Mouse (Mus musculus): Measurements from ENCODE around the gene Nrf1.

Nrf1 gene

GRCm38 (mm10) chr6:30081339-30081738, 33.6 kb downstream of the Nrf1 start:
- peak; percentile 17 for DNase-seq

DNA sequence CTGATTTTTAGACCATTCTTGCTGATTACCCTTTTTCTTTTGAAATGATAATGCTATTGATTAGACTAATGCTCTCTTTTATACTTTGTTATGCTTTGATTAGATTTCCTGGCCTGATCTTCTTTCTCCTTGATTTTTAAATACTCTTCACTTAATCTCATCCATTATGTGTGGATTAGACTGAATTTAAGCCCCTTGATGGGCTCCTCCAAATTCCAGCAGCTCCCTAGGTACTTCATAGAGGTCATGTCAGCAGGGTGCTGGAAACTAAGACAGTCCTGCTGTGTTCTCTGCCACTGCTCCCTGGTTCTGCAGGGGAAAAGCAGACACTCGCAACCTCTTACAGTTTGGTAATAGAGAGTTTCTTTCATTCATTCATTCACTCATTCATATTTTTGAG, 35.5 kb downstream of the Nrf1 start:
- DNase-seq, result no peak

DNA sequence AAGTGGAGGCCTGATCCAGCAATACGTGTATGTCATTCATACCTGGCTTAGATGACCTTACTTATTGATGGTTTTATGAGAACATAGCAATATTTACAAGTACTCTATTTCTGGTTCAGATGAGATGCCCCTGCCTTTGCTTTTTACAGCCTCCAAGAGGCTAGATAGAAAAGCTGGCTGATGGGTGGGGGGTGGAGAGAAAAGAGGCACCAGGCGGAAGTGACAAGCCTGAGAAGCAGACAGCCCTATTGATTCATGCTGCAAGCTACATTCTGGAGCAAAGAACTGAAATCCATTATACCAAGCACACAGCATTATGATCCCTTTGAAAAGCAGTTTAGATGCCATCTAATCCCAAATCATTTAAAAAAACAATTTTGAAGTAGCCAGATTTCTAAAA, 37.6 kb downstream of the Nrf1 start:
- peak; percentile 16 for DNase-seq

- no peak for DNase-seq
These were observed 43.4 kb downstream of the Nrf1 start for GRCm38 (mm10) chr6:30091221-30091620.

- DNase-seq, result no peak
These were observed 45.0 kb downstream of the Nrf1 start for GRCm38 (mm10) chr6:30092816-30093215.

DNA sequence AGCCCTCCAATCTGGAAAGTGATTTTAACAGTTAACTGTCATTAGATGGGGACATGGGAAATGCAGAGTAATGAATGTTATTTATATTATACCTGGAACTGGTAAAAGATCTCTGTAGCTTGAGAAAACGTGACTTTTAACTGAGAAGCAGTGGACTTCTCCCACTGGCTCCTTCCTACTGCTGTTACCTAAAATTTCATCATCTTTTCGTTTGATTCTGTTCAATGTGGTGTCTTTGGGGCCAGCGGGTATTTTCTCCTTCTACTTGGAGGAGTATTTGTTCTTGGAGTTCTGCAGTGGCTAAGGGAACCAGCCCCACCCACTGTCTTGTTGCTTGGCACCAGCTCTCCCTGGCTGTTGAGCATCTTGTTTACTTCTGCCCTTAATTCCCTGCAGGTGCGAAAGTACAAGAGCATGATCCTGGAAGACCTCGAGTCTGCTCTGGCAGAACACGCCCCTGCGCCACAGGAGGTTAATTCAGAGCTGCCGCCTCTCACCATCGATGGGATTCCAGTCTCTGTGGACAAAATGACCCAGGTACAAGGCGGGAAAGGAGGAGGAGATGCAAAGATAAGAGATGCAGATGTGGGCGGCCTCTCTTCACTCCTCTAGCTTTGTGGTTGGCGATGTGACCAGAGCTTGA, 54.1 kb downstream of the Nrf1 start:
- no peak for DNase-seq

DNA sequence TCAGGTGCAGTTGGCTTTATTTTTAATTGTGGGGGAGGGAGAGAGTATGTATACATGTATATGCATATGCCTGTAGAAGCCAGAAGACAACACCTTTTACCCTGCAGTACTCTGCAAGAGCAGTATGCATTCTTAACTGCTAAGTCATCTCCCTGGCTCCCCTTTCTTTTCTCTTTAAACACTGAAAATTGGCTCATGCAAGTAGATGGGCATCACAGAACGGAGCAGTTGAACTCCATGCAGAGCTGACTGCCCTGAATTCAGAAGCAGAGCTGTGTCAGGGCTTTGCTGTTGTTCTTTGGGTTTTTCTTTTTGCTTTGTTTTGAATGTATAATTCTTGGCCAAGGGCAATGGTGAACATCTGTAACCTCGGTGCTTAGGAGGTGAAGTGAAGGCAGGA, 58.3 kb downstream of the Nrf1 start:
- no peak for DNase-seq

DNA sequence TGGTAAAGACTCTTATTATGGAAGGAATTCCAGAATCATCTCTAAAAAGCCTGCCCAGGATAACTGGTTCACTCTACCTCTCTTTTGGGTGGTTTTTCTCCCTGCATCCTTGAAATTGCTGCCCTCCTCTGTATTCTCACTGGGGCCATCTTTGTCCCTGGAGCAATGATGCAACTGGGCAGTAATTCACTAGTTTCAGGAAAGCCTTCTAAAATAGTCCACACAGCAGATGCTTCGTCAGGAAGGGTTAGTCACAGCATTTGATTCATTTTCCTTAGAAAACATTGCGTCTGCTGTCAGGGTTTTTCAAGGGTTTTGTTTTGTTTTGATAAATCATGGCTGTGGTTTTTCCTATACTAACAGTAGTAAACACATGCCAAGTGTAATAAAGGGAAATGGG, 59.7 kb downstream of the Nrf1 start:
- DNase-seq, result no peak

GRCm38 (mm10) chr6:30109820-30110502, 62.2 kb downstream of the Nrf1 start:
- no peak for DNase-seq

GRCm38 (mm10) chr6:30112349-30113132, 64.8 kb downstream of the Nrf1 start:
- DNase-seq, result peak; percentile 7

DNA sequence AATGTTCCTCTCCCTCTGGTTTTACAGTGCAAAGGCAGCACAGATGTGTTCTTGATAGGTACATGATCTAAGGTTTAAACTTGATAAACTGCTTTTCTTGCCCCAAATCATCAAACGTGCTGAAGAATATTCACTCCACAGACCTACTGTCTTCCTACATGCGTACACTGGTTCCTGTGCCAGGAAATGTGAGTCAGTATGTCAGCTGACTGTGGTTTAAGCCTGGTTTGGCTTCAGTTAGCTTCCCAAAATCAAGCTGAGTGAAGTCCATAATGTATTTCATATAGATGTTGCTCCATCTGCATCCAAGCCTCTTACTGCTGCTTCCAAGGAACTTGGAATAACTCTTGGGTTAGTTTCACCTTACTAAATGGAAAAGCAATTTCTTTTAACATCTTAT, 66.3 kb downstream of the Nrf1 start:
- DNase-seq, result no peak

- no peak for DNase-seq
These were observed 73.4 kb downstream of the Nrf1 start for GRCm38 (mm10) chr6:30121152-30121551.

GRCm38 (mm10) chr6:30121600-30121999, 73.8 kb downstream of the Nrf1 start:
- no peak for DNase-seq

GRCm38 (mm10) chr6:30123391-30123790, 75.6 kb downstream of the Nrf1 start:
- DNase-seq, result no peak

- DNase-seq, result no peak
These were observed 78.3 kb downstream of the Nrf1 start for GRCm38 (mm10) chr6:30126060-30126459.

DNA sequence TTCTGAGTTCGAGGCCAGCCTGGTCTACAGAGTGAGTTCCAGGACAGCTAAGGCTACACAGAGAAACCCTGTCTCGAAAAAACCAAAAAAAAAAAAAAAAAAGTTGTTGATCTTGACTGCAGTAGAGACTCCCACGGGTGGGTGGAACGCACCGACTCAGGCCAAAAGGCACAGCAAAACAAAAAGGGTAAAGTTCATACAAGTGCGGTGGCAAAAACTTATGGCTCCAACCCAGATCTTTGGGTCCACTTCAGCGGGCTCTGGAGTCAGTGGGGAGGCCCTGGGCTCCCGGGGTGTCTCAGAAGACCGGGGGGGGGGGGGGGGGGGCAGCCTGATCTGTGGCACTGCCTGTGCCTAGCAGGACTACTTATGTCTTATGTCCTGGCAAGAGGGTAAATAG, 79.0 kb downstream of the Nrf1 start:
- no peak for DNase-seq

- no peak for DNase-seq
These were observed 84.6 kb downstream of the Nrf1 start for GRCm38 (mm10) chr6:30132399-30132798.

GRCm38 (mm10) chr6:30135590-30135989, 87.8 kb downstream of the Nrf1 start:
- no peak for DNase-seq

DNA sequence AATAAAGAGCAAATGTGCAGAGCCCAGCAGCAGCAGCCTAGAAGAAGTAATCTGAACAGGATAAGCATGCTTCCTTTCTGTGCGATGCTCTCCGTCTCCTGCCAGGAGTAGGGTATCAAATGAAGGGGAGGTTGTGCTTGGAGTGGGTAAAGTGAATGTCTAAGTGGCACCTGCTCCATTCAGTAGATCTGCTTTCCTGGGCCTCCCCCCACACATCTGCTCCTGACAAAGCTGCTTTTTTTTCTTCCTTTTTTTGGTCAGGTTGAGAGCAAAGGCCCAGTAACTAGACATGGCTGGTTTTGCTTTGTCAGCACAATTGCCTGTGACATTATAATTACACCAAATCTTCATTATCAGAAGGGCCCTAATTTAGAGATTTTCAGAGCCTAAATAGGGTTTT, 89.4 kb downstream of the Nrf1 start:
- DNase-seq, result no peak

DNA sequence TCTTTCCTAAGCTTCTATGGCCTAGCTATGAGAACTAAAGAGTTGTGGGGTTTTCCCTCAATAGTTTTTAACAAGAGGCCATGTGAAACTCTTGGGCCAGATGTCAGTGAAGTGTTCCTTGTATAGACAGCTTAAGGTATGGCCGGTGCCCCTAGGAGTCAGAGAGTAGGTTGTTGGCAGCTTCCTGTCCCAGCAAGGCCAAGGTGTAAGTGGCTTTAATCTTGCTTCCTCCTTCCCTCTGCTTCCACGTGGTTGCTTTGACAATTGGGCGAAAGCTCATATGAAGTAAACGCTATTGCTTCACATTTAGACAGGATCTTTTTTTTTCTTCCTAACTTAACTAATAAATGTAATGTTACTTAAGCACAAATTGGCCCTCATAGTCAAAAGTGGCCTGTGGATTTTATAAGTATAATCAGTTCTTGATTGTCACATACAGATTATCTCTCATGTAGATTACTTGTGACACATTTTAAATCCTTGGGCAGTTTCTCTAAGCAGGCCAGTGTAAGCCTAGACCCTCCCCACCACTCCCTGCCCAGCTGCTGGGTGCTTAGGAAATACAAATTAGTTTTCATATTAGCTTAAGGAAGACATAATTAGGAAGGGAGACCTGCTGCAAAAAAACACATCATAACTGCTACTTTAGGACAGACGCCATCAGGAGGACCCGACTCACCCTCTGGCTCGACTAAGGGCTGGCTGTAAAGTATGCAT, 91.7 kb downstream of the Nrf1 start:
- no peak for DNase-seq

GRCm38 (mm10) chr6:30143263-30143662, 95.5 kb downstream of the Nrf1 start:
- no peak for DNase-seq

- peak; percentile 25 for DNase-seq
These were observed 99.3 kb downstream of the Nrf1 start for GRCm38 (mm10) chr6:30147058-30147457.

DNA sequence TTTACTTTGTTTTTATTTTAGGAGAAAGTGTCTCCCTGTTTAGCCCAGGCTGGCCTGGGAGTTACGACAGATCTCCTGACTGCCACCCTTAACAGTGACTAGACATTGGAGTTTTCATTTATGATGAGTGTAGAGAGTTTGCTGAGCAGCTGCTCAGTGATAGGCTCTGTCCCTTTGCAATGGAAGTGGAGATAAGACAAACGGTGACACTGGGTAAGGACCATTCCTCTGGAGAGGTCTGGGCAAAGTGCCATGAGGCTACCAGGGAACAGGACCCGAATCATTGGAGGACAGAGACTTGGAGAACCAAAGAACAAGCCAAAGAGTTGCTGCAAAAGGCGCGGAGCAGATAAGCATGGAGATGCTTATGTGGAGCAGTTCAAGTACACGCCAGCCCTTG, 100.0 kb downstream of the Nrf1 start:
- DNase-seq, result no peak
